Mouse (Mus musculus) yolk sac, embryonic 10.5 days (tissue): ENCODE results near the gene Cyb5r3.

Experiments used
- DNase-seq: peaks from one replicate; pipeline ENCODE4 v3.0.0-alpha.2; 2017; ENCODE audit warnings: low spot score

Cyb5r3 gene

GRCm38 (mm10) chr15:83169772-83170722, 2.3 kb downstream of the Cyb5r3 start:
- DNase-seq = no peak

GRCm38 (mm10) chr15:83168875-83169771, 3.3 kb downstream of the Cyb5r3 start:
- no peak for DNase-seq

- DNase-seq = no peak
Observed at GRCm38 (mm10) chr15:83168311-83168710, 4.1 kb downstream of the Cyb5r3 start.

DNA sequence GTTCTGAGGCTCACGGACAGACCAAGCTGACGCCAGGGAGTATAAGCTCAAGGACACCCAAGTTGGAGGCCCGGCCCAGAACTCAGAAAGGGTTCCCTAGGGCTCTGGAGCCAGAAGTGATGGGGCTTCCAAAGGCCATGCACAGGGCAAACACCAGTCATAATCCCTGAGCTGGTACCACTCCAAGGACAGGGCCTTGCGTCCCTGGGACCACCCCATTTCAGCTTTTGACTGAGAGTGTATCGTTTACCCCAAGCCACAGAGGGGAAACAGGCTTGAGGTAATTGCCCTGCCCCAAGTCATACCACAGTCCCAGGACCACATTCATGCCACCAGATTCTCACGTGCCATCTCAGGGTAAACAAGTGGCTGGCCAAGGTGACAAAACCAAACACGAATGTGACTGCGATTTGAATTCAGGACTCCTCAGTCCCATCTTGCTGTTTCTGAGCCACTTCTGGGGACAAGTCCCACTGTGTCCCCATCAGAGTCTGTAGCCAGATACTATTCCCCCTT, 4.8 kb downstream of the Cyb5r3 start:
- no peak for DNase-seq

- DNase-seq = no peak
Observed at GRCm38 (mm10) chr15:83167126-83167525, 5.3 kb downstream of the Cyb5r3 start.

DNA sequence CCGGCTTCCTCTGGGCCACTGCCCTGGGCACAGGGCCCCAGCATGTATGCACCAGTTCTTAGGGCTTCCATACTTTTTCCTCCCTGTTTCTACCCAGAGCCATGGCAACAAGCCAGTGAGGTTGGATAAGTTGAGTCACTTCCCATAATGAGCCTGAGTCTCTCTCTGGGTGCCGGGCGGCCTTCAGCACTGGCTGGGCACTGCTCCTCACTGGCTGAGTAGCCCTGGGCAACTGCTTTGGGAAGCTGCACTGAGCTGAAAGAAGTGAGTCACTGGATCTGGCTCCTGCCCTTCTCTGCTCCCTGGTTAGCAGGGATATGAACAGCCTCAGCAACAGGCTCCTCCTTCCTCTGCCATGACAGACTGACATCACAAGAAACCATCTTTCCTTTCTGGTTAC, 5.8 kb downstream of the Cyb5r3 start:
- no peak for DNase-seq

DNA sequence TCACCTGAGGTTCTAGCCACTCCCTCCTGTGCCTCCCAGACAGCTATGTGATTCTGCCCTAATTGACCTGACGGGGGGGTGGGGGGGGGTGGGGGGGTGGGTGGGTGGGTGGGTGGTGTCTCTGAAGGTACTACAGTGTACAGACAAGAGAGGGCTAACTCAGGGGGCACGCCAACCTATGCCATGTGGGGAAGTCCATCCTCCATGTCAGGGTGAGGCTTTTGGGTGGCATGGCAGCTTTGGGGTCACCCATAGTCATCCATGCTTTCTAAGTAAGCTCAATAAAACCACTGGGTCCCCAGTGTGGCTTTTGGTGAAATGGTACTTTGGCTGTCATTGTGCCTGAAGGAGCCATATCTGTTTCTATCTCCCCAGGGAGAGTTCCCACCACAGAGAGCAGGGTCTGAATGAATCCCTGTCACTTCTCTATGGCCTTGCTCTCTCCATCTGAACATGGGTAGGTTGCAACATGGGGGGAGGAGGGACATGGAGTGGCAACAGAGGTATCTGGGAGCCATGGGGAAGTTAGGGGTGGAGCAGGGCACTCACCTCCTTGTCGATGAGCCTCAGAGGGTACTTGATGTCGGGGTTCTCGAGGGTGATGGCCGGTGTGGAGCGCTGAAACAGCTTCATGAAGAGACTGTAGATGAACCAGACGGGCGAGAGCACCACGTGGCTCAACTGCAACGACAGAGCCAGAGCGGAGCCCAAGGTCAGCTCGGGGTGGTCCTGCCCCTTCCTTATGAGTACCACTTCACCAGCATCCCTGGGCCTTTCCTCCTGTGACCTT, 6.7 kb downstream of the Cyb5r3 start:
- DNase-seq = no peak

DNA sequence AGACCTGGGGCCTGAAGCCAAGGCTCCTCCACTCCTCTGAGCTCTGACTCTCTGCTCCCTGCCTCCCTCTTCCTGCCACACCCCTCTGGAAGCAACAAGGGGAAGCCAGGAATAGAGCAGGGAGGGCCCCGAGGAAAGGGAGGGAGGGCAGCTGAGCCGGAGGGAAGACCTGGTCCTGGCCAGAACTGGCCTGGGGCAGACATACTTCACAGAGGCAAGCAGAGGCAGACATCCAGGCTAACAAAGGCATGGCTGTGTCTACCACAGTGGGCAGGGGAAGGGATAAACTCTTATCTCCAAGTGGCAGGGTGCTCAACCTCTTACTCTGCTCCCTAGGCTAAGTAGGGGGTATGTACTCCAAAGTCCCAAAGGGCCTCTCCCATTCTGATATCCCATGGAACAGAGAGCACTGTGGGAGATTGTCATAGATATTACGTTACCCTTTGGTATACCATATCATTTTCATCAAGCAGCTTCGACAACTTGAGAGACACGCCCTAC, 7.4 kb downstream of the Cyb5r3 start:
- peak; percentile 27 for DNase-seq

GRCm38 (mm10) chr15:83162818-83163485, 9.4 kb downstream of the Cyb5r3 start:
- peak; percentile 30 for DNase-seq

GRCm38 (mm10) chr15:83162001-83162400, 10.4 kb downstream of the Cyb5r3 start:
- no peak for DNase-seq

DNA sequence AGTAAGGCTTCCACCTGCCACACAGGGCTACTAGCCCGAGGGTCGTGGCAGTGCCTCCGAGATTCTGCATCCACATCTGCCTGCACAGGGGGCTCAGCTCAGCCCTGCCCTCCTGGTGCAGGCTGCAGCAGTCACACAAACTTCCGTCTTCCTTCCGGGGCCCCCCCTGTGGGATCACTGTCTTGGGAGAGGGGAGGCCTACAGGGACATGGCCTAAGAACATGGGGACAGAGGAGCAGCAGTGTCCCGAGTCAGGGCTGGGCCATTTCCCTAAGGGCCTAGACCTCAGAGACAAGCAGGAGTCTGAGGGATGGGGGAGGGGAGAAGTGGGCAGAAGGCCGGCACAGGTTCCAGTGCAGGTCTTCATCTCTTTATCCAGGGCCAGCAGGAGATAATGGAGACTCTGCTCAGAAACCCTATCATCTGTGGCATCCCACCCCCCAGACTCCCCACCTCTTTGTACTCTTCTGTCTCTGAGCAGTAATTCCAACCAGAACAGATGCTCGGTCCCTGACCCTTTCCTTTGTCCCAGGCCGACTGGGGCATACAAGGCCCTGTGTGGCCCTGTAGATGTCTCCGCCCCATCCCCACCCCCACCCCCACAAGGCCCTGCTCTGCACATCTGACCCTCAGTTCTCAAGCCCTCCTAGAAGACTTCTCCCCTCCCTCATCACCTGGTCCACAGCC, 11.2 kb downstream of the Cyb5r3 start:
- no peak for DNase-seq

GRCm38 (mm10) chr15:83160561-83160960, 11.8 kb downstream of the Cyb5r3 start:
- DNase-seq = no peak

DNA sequence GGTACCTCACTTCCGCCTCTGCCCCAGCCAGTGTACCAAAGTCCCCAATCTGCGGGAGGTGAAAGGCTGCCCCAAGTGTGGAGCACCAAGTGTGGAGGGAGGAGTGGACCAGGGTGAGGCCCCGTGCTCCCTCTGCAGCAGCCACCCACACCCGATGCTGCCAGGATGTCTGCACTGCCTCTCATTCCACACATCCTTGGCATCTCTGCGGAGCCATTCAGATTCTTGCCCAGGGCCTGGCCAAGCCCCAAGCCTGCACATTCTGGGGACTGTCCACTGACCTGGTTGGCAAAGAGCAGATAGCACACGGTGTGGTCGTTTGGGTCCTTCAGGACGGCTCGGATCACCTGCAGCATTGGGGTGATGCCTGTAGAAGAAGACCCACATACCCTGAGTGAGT, 12.6 kb downstream of the Cyb5r3 start:
- DNase-seq = no peak

GRCm38 (mm10) chr15:83158587-83159160, 13.7 kb downstream of the Cyb5r3 start:
- DNase-seq = no peak

DNA sequence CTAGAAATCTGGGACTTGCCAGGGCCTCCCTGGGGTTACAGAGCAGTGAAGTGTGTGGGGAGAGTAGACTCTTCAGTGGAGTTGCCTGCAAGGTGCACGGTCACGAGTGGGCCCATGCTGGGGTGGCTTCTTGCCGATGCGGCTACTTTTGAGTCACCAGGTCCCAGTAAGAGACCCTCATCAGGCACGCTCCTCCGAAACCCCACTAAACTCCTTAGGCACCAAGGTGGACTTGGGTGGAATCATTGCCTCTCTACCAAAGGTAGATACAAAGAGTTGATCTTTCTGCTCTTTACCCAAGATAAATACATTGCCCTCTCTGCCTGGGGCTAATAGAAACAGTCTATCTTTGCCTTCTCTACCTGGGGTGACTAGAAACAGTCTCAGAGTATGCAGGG, 14.7 kb downstream of the Cyb5r3 start:
- no peak for DNase-seq

DNA sequence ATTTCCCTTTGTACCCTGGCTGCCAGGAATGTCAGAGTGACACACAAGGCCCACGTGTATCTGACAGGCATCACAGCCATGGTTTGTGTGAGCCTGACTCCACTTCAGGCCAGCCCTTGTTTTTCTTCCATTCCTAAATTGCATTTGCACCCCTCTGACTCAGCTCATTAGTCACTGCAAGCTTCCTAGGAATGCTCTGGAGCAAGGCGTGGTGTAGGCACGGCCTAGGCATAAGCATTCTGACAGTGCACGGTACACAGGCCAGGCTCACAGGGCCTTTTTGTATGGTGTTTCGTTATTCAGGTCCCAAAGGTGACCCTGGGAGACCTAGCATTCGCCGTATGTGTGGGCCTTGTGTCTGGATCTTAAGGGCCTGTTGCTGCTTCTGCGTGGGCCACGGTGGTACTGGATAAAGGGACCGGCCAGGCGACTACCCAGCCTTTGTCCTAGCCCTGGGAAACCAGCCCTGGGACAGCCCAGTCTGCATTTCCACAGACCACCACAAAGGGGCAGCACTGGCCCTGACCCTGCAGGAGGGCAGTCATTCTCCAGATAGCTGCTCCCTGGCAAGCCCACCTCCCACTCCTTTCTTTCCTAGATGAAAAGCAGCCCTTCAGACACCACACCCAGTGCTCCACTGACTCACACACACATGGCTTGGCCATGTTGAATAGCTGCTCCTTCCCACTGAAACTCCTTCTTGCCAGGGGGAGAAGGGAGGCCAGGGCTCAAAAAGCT, 15.3 kb downstream of the Cyb5r3 start:
- DNase-seq = peak; percentile 57

- no peak for DNase-seq
Observed at GRCm38 (mm10) chr15:83155672-83156419, 16.5 kb downstream of the Cyb5r3 start.

- no peak for DNase-seq
Observed at GRCm38 (mm10) chr15:83154309-83154708, 18.1 kb downstream of the Cyb5r3 start.

GRCm38 (mm10) chr15:83150694-83151093, 21.7 kb downstream of the Cyb5r3 start:
- DNase-seq = no peak
